Mouse (Mus musculus) liver, adult 2 months (tissue): ENCODE measurements at regions not wholly inside any gene's neighbourhood (a gene's known extent, or its start where the extent isn't known, plus 50 kb on each side); places are given as distances from the start of the nearest gene placed in this dataset.

Experiments
- DNase-seq: peaks from one replicate; pipeline ENCODE4 v3.0.0-alpha.2; 2011; ENCODE audit warnings: low read depth, low spot score; ENCODE audit errors: extremely low read depth
- H3K27ac ChIP-seq: fragments of 200-500 bp; replicated peaks from 2 replicates; pipeline ENCODE4 v1.5.1; 2012; ENCODE audit warnings: low read depth, mild to moderate bottlenecking, control low read depth, inconsistent platforms, low read length; ENCODE audit not compliant: insufficient read depth
- H3K27me3 ChIP-seq: fragments of 200-500 bp; 2 replicates; pipeline ENCODE4 v1.6.1; 2012; ENCODE audit warnings: mild to moderate bottlenecking, moderate library complexity, low read length, inconsistent platforms; ENCODE audit not compliant: control insufficient read depth, insufficient read depth
- H3K36me3 ChIP-seq: fragments of 200-500 bp; 2 replicates; pipeline ENCODE4 v1.6.1; 2012; ENCODE audit warnings: low read length, inconsistent platforms; ENCODE audit not compliant: control insufficient read depth, insufficient read depth
- H3K4me1 ChIP-seq: fragments of 200-500 bp; 2 replicates; pipeline ENCODE4 v1.6.1; 2011; ENCODE audit warnings: low read length; ENCODE audit not compliant: control insufficient read depth, insufficient read depth
- H3K4me3 ChIP-seq: fragments of 200-500 bp; 2 replicates; pipeline ENCODE4 v1.5.1; 2011; ENCODE audit warnings: low read depth, mild to moderate bottlenecking, control low read depth, low read length, moderate library complexity; ENCODE audit not compliant: insufficient read depth
- H3K79me2 ChIP-seq: fragments of 200-500 bp; 2 replicates; pipeline ENCODE4 v1.6.1; 2012; ENCODE audit warnings: inconsistent platforms, mild to moderate bottlenecking, low read length, moderate library complexity; ENCODE audit not compliant: control insufficient read depth, insufficient read depth
- H3K9ac ChIP-seq: fragments of 200-500 bp; 2 replicates; pipeline ENCODE4 v1.6.1; 2012; ENCODE audit warnings: low read depth, mild to moderate bottlenecking, control low read depth, inconsistent platforms, low read length
- CTCF ChIP-seq: fragments of 200-500 bp; IDR thresholded peaks from 2 replicates; pipeline ENCODE4 v1.5.1; 2011; ENCODE audit warnings: low read depth, low read length, control low read depth
- POLR2A ChIP-seq: fragments of 200-500 bp; IDR thresholded peaks from 2 replicates; pipeline ENCODE4 v1.6.1; 2011; ENCODE audit warnings: low read length, control low read depth; ENCODE audit not compliant: insufficient read depth; ENCODE audit errors: extremely low read depth
- WGBS: fragments of 180-500 bp; shearing (Covaris S2); methylation state at CpG from one replicate; pipeline ENCODE4 v1.1.7; 2018; 5-methylcytosine and 5-hydroxymethylcytosine counted together

DNA sequence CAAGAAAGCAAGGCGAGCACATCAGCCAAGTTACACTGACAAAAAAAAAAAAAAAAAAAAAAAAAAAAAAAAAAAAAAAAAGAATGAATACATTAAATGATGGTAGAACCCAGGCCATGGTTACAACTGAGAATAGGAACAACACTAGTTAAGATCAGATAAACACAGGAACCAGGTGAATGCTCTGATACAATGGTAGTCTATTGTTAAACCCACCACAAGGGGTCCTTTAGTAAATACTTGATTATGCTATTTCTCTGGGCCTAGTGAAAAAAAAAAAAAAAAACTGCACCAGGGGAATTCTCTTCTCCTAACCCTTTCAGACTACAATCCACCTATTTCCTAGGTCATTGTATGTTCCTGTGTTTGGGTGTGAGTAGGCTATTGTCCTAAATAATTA is 2289.7 kb downstream of the Cntnap5b start:
- Histone ChIP-seq H3K9ac (no peak overlapping the region), H3K4me1 (no peaks in the 10 kb centered on the region), H3K79me2 (no peaks in the 10 kb centered on the region), H3K36me3 (no peaks in the 10 kb centered on the region), H3K27ac (no peak overlapping the region), H3K27me3 (no peaks in the 10 kb centered on the region), H3K4me3 (no peak overlapping the region)
- TF ChIP-seq POLR2A (no peak), CTCF (no peak)
- no peak for DNase-seq
- 70% methylated on average over 1 of the region's 1 CpGs for WGBS

DNA sequence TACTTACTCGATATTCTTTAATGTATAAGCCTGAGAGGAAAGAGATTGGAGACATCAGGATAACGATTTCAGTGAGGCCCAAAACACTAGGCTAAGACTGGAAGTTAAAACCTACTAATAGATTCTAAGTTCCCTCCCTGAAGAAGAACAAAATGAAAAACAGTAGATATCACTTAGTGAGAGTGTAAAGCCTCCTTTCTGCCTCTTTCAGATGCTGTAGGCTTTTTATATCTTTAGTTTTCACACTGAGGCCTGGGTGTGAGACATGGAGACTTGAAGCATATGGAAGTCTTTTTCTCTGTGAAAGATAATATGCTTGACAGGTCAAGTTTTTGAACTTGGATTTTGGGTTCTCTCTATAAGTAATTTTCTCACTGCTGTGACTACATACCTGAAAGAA is 2333.1 kb downstream of the Cntnap5b start:
- Histone ChIP-seq H3K4me1 (no peaks in the 10 kb centered on the region), H3K27ac (no peak overlapping the region), H3K36me3 (no peaks in the 10 kb centered on the region), H3K4me3 (no peak overlapping the region), H3K9ac (no peak overlapping the region), H3K27me3 (no peaks in the 10 kb centered on the region), H3K79me2 (no peaks in the 10 kb centered on the region)
- no peak for DNase-seq
- TF ChIP-seq CTCF (no peak), POLR2A (no peak)
- 52% methylated on average over 2 of the region's 2 CpGs for WGBS

DNA sequence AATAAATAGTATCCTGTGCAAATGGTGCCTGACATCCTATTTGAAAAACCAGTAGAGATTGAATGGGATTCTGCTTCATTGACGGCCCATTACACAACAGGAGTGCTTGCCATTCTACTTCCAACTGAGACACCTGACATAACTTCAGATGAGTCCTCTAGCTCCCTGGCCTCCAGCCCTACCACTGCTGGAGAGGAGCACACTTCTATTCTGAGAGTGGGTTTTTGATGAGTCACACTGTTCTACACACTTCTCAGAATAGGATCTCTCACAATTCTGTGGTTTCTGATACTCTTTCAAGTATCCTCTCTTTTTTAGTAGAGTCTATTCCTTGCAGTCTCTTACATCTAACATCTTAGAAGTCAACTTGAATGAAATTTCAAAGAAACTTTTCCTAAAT is 2366.5 kb downstream of the Cntnap5b start:
- H3K79me2 ChIP-seq = no peaks in the 10 kb centered on the region
- H3K27me3 ChIP-seq = no peaks in the 10 kb centered on the region
- H3K4me1 ChIP-seq = no peaks in the 10 kb centered on the region
- WGBS = 76% methylated on average over 1 of the region's 1 CpGs
- H3K36me3 ChIP-seq = no peaks in the 10 kb centered on the region
- no peak for DNase-seq
- H3K9ac ChIP-seq = no peak overlapping the region
- H3K27ac ChIP-seq = no peak overlapping the region
- no peak overlapping the region for H3K4me3 ChIP-seq
- TF ChIP-seq CTCF (no peak), POLR2A (no peak)

DNA sequence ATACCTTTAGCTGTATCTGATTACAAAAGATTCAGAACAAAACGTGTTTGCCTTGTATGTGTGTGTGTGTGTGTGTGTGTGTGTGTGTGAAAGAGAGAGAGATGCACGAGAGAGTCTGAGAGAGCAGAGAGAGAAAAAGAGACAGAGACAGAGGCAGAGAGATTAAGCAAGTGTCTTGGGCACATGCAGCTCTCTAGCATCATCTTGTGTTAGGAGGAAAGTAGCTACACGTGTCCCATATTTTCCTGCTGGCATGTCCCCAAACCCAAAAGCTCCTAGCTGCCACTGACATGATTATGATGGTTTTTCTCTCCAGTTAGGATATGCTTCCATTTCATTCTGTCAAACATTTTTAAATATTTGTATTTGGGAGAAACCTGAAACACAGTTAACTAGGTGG is 2373.8 kb downstream of the Cntnap5b start:
- no peaks in the 10 kb centered on the region for H3K79me2 ChIP-seq
- TF ChIP-seq POLR2A (no peak), CTCF (no peak)
- WGBS = 59% methylated on average over 3 of the region's 3 CpGs

DNA sequence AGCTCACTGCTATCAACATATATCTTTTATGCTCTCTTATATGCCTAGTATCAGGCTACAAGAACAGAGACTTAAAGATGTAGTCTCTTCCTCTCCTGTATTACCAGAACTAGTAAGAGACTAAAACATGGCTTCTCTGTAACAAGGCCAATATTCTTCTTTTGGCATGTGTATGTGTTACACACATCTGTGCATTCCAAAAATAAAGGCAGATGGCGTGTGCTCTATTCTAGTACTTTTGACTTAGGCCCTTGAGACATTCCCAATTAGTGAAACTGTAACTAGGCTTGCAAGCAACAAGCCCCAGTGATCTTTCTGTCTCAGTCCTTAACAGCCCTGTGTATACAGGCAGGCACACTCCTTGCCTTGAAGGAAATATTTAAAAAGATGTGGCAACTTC is 2394.1 kb downstream of the Cntnap5b start:
- Histone ChIP-seq H3K4me1 (no peaks in the 10 kb centered on the region), H3K9ac (no peak overlapping the region), H3K4me3 (no peak overlapping the region), H3K79me2 (no peaks in the 10 kb centered on the region), H3K27me3 (no peaks in the 10 kb centered on the region), H3K36me3 (no peaks in the 10 kb centered on the region), H3K27ac (no peak overlapping the region)
- 64% methylated on average over 1 of the region's 1 CpGs for WGBS
- TF ChIP-seq CTCF (no peak), POLR2A (no peak)
- DNase-seq = no peak

More for the DNA sequence above, 2373.8 kb downstream of the Cntnap5b start:
- Histone ChIP-seq H3K4me3 (no peak overlapping the region), H3K36me3 (no peaks in the 10 kb centered on the region), H3K27me3 (no peaks in the 10 kb centered on the region), H3K27ac (no peak overlapping the region), H3K4me1 (no peaks in the 10 kb centered on the region), H3K9ac (no peak overlapping the region)
- DNase-seq = no peak

DNA sequence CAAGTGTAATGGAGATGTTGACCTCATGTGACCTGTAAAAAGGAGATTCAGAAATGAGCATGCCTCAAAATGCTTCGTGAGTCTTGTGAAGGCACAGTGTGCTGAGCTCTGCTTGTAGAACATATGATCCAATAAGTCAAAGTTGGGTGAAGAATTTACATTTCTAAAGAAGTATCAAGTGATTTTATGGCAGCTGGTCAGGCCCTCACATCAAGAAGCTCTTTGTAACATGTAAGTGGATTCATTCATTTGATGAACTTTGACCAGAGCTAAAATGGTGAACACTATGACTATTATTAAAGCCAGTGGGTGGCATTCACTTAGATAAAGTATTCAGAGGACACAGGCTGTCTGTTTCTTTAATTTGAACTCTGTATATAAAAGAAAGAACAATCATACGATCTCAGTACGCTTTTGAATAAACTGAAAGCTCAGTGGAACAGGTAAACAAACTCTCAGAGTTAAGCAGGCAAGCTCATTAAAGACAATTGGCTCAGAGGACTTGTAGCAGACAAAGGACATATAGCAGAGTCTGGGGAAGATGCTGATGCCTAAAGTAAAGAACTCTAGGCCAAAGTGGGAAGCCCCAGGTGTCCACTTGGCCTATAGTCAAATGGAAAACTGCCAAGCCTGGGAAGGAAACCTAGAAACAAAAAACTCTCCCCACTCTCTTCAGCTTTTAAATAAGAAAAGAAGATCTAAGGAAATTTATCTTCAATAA is 2398.2 kb downstream of the Cntnap5b start:
- Histone ChIP-seq H3K79me2 (no peaks in the 10 kb centered on the region), H3K9ac (no peak overlapping the region), H3K36me3 (no peaks in the 10 kb centered on the region), H3K27me3 (no peaks in the 10 kb centered on the region), H3K4me1 (no peaks in the 10 kb centered on the region), H3K4me3 (no peak overlapping the region), H3K27ac (no peak overlapping the region)
- WGBS = 64% methylated on average over 3 of the region's 3 CpGs
- no peak for TF ChIP-seq CTCF
- no peak for TF ChIP-seq POLR2A
- no peak for DNase-seq
